Mouse (Mus musculus) brain, embryonic 14.5 days (tissue): ENCODE data around the gene Zfp213.

Experiments
- CTCF ChIP-seq: fragments of 200-500 bp; IDR thresholded peaks from 2 replicates; pipeline ENCODE4 v1.5.1; 2012; ENCODE audit warnings: inconsistent platforms, mild to moderate bottlenecking, moderate library complexity, borderline replicate concordance; ENCODE audit not compliant: insufficient read depth, insufficient read length; ENCODE audit errors: extremely low read depth
- POLR2A ChIP-seq: fragments of 200-500 bp; IDR thresholded peaks from 2 replicates; pipeline ENCODE4 v1.6.1; 2012; ENCODE audit warnings: mild to moderate bottlenecking, inconsistent platforms, borderline replicate concordance; ENCODE audit not compliant: poor library complexity, insufficient read depth, insufficient read length, severe bottlenecking; ENCODE audit errors: extremely low read depth

GRCm38 (mm10) chr17:23547681-23548443 lies 16.2 kb downstream of the Zfp213 start:
- TF ChIP-seq POLR2A (no peak), CTCF (no peak)
